Mouse (Mus musculus): Measurements from ENCODE around the gene Cypt2.
"Not testable (repeated sequence)": the region's sequence is repeated elsewhere in the genome, so short reads cannot be mapped to it uniquely, and the experiment has no call there.

Gene Cypt2

DNA sequence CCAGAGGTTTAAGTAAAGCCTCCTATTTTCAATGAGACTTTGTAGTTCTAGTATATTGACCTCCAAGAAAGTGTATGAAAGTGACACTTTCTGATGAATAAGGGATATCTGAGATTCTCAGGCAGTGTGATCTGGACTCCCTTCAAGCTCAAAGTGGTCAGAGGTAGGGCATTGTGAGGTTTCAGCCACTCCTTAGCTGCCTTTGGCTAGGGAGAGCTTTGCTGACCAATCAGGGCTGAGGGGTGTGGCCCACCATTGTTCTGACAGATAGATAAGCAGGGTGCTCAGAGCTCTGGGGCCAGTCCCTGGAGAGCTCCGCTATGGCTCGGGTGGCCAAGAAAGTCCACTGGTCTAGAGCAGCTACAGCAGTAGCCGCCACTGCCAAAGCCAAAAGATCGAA, at the start of gene Cypt2:
Gene Cypt2, plus strand, starts transcription at position 301 of the 400 bp plus-strand sequence.
- not testable (repeated sequence) for ATAC-seq (ENCODE audit: insufficient number of reproducible peaks, low FRiP score, low TSS enrichment)

DNA sequence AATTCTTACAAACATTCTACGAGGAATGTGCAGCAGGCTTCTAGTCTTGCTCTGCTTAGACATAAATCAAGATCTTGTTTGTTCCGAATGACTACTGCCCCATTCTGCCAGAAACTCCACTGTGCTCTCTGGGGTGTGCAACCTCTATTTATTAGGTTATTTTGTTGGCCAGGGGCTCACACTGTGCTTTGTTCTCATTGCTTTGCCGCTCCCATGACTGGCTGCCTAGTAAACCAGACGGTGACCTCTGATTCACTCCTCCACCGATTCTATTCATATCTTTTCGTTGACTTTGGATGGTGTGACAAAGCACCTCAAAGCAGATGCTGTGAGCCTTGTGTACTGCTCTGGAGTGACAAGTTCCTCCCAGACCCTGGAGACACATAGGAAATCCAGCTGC, 46.7 kb downstream of the Cypt2 start:
- ATAC-seq (ENCODE audit: insufficient number of reproducible peaks, low FRiP score, low TSS enrichment): no peak
